Mouse (Mus musculus): ENCODE data around the gene Olfr157.
"Not testable (repeated sequence)": the region's sequence is repeated elsewhere in the genome, so short reads cannot be mapped to it uniquely, and the experiment has no call there.

Gene Olfr157

GRCm38 (mm10) chr4:43795844-43796243 lies 44.2 kb downstream of the Olfr157 start:
- DNase-seq (ENCODE audit: low spot score), result not testable (repeated sequence)

DNA sequence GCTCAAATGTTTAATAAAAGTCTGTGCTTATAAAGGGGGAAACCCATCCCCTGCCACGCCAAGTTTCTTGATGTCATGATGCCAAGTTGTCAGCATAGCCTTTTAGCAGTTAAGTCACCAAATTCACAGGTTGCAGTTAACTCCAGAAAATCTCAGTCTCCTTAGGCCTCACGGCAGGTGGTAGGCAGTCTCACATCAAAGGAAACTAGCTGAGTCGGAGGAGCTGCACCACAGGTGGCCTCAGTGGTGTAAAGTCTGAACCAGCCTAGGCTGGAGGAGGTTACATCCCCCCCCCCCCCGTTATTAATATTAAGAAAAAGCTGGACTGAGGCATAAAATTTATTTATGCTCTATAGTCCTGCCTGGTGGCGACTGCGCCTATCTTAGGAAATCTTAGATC lies 44.7 kb downstream of the Olfr157 start:
- DNase-seq (ENCODE audit: low spot score), result no peak

All from T-cell, adult 2 months (primary cell).